Mouse (Mus musculus): ENCODE measurements around the gene Cops4. TPM values are rescaled to one million over a fixed set of nuclear protein-coding genes. Genes with fewer than 3 reads are reported as not detected.

The Cops4 gene
- polyA plus RNA-seq, 1 experiment from 2014 or later, result 165 TPM

- Histone ChIP-seq H3K4me2 (ENCODE audit: low read depth, low read length) (no peak overlapping the region), H3K4me1 (replicated peaks; ENCODE audit: control insufficient read depth, insufficient read depth, low read length) (peaks cover 14% of the 10 kb centered on the region), H3K9ac (ENCODE audit: low read length) (no peak overlapping the region), H3K4me3 (ENCODE audit: low read length) (no peak overlapping the region), H3K27me3 (ENCODE audit: control insufficient read depth, insufficient read depth, low read depth, low read length) (no peaks in the 10 kb centered on the region), H3K9me3 (ENCODE audit: control insufficient read depth, low read length) (no peaks in the 10 kb centered on the region), H3K27ac (ENCODE audit: low read length) (no peak overlapping the region), H3K36me3 (ENCODE audit: control insufficient read depth, insufficient read depth, low read length) (peaks cover 7% of the 10 kb centered on the region)
- ATAC-seq (ENCODE audit: low read depth), result no peak
- WGBS, result 88% methylated on average over 9 of the region's 9 CpGs
Observed at GRCm38 (mm10) chr5:100524921-100525320, 6.8 kb downstream of the Cops4 start.

GRCm38 (mm10) chr5:100525620-100526019 is 7.5 kb downstream of the Cops4 start:
- H3K27me3 ChIP-seq (ENCODE audit: control insufficient read depth, insufficient read depth, low read depth, low read length), result no peaks in the 10 kb centered on the region
- H3K4me2 ChIP-seq (ENCODE audit: low read depth, low read length), result no peak overlapping the region
- no peak overlapping the region for H3K4me3 ChIP-seq (ENCODE audit: low read length)
- no peak overlapping the region; the same call in 1 of the 2 replicates for H3K9ac ChIP-seq (ENCODE audit: low read length)
- peaks cover 7% of the 10 kb centered on the region for H3K4me1 ChIP-seq (replicated peaks; ENCODE audit: control insufficient read depth, insufficient read depth, low read length)
- H3K9me3 ChIP-seq (ENCODE audit: control insufficient read depth, low read length), result no peaks in the 10 kb centered on the region
- ATAC-seq (ENCODE audit: low read depth), result peak; percentile 64; the same call in 1 of the 2 replicates
- 43% methylated on average over 3 of the region's 3 CpGs for WGBS
- H3K36me3 ChIP-seq (ENCODE audit: control insufficient read depth, insufficient read depth, low read length), result peaks cover 14% of the 10 kb centered on the region
- peak overlapping the region; percentile 35; the same call in 1 of the 2 replicates for H3K27ac ChIP-seq (ENCODE audit: low read length)

GRCm38 (mm10) chr5:100526164-100526563 is 8.1 kb downstream of the Cops4 start:
- Histone ChIP-seq H3K9me3 (ENCODE audit: control insufficient read depth, low read length) (no peaks in the 10 kb centered on the region), H3K27ac (ENCODE audit: low read length) (peak overlapping the region; percentile 10; the same call in 1 of the 2 replicates), H3K9ac (ENCODE audit: low read length) (no peak overlapping the region), H3K27me3 (ENCODE audit: control insufficient read depth, insufficient read depth, low read depth, low read length) (no peaks in the 10 kb centered on the region), H3K4me2 (ENCODE audit: low read depth, low read length) (no peak overlapping the region; the same call in 1 of the 2 replicates), H3K4me3 (ENCODE audit: low read length) (no peak overlapping the region), H3K36me3 (ENCODE audit: control insufficient read depth, insufficient read depth, low read length) (peaks cover 18% of the 10 kb centered on the region), H3K4me1 (replicated peaks; ENCODE audit: control insufficient read depth, insufficient read depth, low read length) (peaks cover 7% of the 10 kb centered on the region)
- WGBS, result 53% methylated on average over 7 of the region's 7 CpGs
- ATAC-seq (ENCODE audit: low read depth), result peak; percentile 90

- Histone ChIP-seq H3K4me2 (ENCODE audit: low read depth, low read length) (no peak overlapping the region), H3K9me3 (ENCODE audit: control insufficient read depth, low read length) (no peaks in the 10 kb centered on the region), H3K27ac (ENCODE audit: low read length) (no peak overlapping the region), H3K4me3 (ENCODE audit: low read length) (no peak overlapping the region), H3K27me3 (ENCODE audit: control insufficient read depth, insufficient read depth, low read depth, low read length) (no peaks in the 10 kb centered on the region), H3K4me1 (replicated peaks; ENCODE audit: control insufficient read depth, insufficient read depth, low read length) (no peaks in the 10 kb centered on the region), H3K36me3 (ENCODE audit: control insufficient read depth, insufficient read depth, low read length) (peaks cover 38% of the 10 kb centered on the region), H3K9ac (ENCODE audit: low read length) (no peak overlapping the region)
- WGBS, result 71% methylated on average over 7 of the region's 7 CpGs
- ATAC-seq (ENCODE audit: low read depth), result no peak
Observed at GRCm38 (mm10) chr5:100535826-100536225, 17.7 kb downstream of the Cops4 start.

- Histone ChIP-seq H3K36me3 (ENCODE audit: control insufficient read depth, insufficient read depth, low read length) (peaks cover 36% of the 10 kb centered on the region), H3K27me3 (ENCODE audit: control insufficient read depth, insufficient read depth, low read depth, low read length) (no peaks in the 10 kb centered on the region), H3K4me2 (ENCODE audit: low read depth, low read length) (no peak overlapping the region), H3K4me1 (replicated peaks; ENCODE audit: control insufficient read depth, insufficient read depth, low read length) (no peaks in the 10 kb centered on the region), H3K4me3 (ENCODE audit: low read length) (no peak overlapping the region), H3K9me3 (ENCODE audit: control insufficient read depth, low read length) (no peaks in the 10 kb centered on the region), H3K9ac (ENCODE audit: low read length) (no peak overlapping the region), H3K27ac (ENCODE audit: low read length) (no peak overlapping the region)
- 84% methylated on average over 3 of the region's 3 CpGs for WGBS
- ATAC-seq (ENCODE audit: low read depth), result 0 out of 2 replicates have a peak, but pooled peaks have one; percentile 49
Observed at GRCm38 (mm10) chr5:100536638-100537037, 18.5 kb downstream of the Cops4 start.

GRCm38 (mm10) chr5:100546294-100547080 is 28.4 kb downstream of the Cops4 start:
- Histone ChIP-seq H3K27me3 (ENCODE audit: control insufficient read depth, insufficient read depth, low read depth, low read length) (no peaks in the 10 kb centered on the region), H3K4me3 (ENCODE audit: low read length) (no peak overlapping the region), H3K27ac (ENCODE audit: low read length) (no peak overlapping the region), H3K4me2 (ENCODE audit: low read depth, low read length) (no peak overlapping the region), H3K9me3 (ENCODE audit: control insufficient read depth, low read length) (no peaks in the 10 kb centered on the region), H3K4me1 (replicated peaks; ENCODE audit: control insufficient read depth, insufficient read depth, low read length) (no peaks in the 10 kb centered on the region), H3K36me3 (ENCODE audit: control insufficient read depth, insufficient read depth, low read length) (peaks cover 44% of the 10 kb centered on the region), H3K9ac (ENCODE audit: low read length) (no peak overlapping the region)
- no peak for ATAC-seq (ENCODE audit: low read depth)
- 81% methylated on average over 6 of the region's 6 CpGs for WGBS

GRCm38 (mm10) chr5:100548236-100548635 is 30.1 kb downstream of the Cops4 start:
- Histone ChIP-seq H3K4me3 (ENCODE audit: low read length) (no peak overlapping the region), H3K36me3 (ENCODE audit: control insufficient read depth, insufficient read depth, low read length) (peaks cover 32% of the 10 kb centered on the region), H3K27me3 (ENCODE audit: control insufficient read depth, insufficient read depth, low read depth, low read length) (no peaks in the 10 kb centered on the region), H3K27ac (ENCODE audit: low read length) (no peak overlapping the region), H3K4me2 (ENCODE audit: low read depth, low read length) (no peak overlapping the region), H3K9ac (ENCODE audit: low read length) (no peak overlapping the region), H3K4me1 (replicated peaks; ENCODE audit: control insufficient read depth, insufficient read depth, low read length) (no peaks in the 10 kb centered on the region), H3K9me3 (ENCODE audit: control insufficient read depth, low read length) (no peaks in the 10 kb centered on the region)
- ATAC-seq (ENCODE audit: low read depth), result no peak
- whole genome bisulfite sequencing, result 76% methylated on average over 2 of the region's 2 CpGs

- WGBS, result 95% methylated on average over 4 of the region's 4 CpGs
- H3K4me2 ChIP-seq (ENCODE audit: low read depth, low read length), result no peak overlapping the region
Observed at GRCm38 (mm10) chr5:100549311-100549710, 31.2 kb downstream of the Cops4 start.

GRCm38 (mm10) chr5:100550151-100550550 is 32.0 kb downstream of the Cops4 start:
- Histone ChIP-seq H3K27me3 (ENCODE audit: control insufficient read depth, insufficient read depth, low read depth, low read length) (no peaks in the 10 kb centered on the region), H3K9me3 (ENCODE audit: control insufficient read depth, low read length) (no peaks in the 10 kb centered on the region), H3K27ac (ENCODE audit: low read length) (no peak overlapping the region), H3K4me3 (ENCODE audit: low read length) (no peak overlapping the region), H3K4me1 (replicated peaks; ENCODE audit: control insufficient read depth, insufficient read depth, low read length) (no peaks in the 10 kb centered on the region), H3K9ac (ENCODE audit: low read length) (no peak overlapping the region), H3K4me2 (ENCODE audit: low read depth, low read length) (no peak overlapping the region), H3K36me3 (ENCODE audit: control insufficient read depth, insufficient read depth, low read length) (peaks cover 20% of the 10 kb centered on the region)
- no peak for ATAC-seq (ENCODE audit: low read depth)
- 92% methylated on average over 1 of the region's 1 CpGs for WGBS

More at GRCm38 (mm10) chr5:100549311-100549710, 31.2 kb downstream of the Cops4 start:
- no peaks in the 10 kb centered on the region for H3K4me1 ChIP-seq (replicated peaks; ENCODE audit: control insufficient read depth, insufficient read depth, low read length)
- H3K27ac ChIP-seq (ENCODE audit: low read length), result no peak overlapping the region
- no peak overlapping the region for H3K4me3 ChIP-seq (ENCODE audit: low read length)
- no peak for ATAC-seq (ENCODE audit: low read depth)
- no peaks in the 10 kb centered on the region for H3K27me3 ChIP-seq (ENCODE audit: control insufficient read depth, insufficient read depth, low read depth, low read length)
- H3K9me3 ChIP-seq (ENCODE audit: control insufficient read depth, low read length), result no peaks in the 10 kb centered on the region
- peaks cover 26% of the 10 kb centered on the region for H3K36me3 ChIP-seq (ENCODE audit: control insufficient read depth, insufficient read depth, low read length)
- no peak overlapping the region for H3K9ac ChIP-seq (ENCODE audit: low read length)
